Mouse (Mus musculus) kidney, adult 8-10 months (tissue): ENCODE data around the gene Arhgef15.

Source experiments
- DNase-seq, 2 experiments: peaks; one replicate each; pipeline ENCODE4 v3.0.0; 2022

Gene Arhgef15

GRCm38 (mm10) chr11:68911531-68912177 is 45.6 kb downstream of the Arhgef15 start:
- DNase-seq, result peak in 1 of 2 experiments; percentile 31

DNA sequence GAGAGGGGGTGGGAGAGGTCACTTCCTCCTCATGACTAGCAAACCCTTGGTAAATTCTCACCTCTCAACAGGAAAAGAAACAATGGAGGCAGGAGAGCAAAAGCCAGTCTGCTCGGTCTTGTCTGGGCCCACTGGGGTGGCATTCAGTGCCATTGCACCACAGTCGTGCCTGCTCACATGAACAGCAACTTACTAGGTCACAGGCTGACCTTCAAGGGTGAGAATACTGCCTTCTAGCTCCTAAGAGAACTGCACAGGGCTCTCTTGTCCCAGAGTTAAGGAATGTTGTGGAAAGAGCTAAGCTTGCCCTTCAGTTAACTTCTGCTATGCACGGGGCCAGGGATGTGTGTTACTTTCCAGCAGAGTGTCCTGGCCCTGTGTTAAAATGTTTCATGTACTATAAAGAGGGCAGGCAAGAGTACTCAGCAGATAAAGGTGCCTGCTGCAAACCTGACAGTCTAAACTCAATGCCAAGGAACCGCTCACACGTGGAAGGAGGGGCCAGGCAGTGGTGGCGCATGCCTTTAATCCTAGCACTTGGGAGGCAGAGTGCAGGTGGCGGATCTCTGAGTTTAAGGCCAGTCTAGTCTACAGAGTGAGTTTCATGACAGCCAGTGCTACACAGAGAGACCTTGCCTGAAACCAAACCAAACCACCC is 48.3 kb downstream of the Arhgef15 start:
- DNase-seq, result peak in 1 of 2 experiments; percentile 21

DNA sequence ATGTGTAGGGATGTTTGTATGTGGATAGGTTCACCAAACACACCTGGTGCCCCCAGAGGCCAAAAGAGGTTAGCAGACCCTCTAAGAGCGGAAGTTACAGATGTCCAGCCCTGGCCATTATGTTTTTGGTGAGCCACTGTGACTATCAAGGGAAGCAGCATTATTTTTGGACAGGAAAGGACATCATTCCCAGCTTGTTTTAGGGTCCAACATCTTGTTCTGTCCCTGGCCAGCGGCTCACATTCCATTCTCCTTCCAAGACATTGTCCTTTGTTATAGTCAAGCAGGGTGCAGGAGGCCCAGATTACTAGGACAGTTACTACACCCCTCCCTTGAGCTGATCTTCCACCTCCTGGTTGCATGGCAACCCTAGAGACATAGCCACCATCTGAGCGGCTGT is 50.0 kb downstream of the Arhgef15 start:
- no peak for DNase-seq

DNA sequence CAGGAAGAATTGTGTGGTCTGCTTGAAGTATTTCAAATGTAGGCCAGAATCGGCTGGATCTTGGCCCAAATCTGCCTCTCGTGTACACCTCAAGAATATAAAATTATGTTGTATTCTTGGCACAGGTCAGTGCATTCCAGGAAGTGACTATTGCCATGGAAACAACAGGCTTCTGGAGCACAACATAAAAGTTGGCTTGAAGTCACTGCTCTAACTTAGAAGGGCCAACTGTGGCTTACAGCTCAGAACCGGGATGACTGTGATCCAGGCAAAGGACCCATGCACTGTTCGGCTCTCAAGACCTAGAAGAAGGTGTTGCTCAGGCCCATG is 50.9 kb downstream of the Arhgef15 start:
- DNase-seq, result no peak

- DNase-seq, result no peak
These were observed 51.4 kb downstream of the Arhgef15 start for GRCm38 (mm10) chr11:68905665-68906460.

DNA sequence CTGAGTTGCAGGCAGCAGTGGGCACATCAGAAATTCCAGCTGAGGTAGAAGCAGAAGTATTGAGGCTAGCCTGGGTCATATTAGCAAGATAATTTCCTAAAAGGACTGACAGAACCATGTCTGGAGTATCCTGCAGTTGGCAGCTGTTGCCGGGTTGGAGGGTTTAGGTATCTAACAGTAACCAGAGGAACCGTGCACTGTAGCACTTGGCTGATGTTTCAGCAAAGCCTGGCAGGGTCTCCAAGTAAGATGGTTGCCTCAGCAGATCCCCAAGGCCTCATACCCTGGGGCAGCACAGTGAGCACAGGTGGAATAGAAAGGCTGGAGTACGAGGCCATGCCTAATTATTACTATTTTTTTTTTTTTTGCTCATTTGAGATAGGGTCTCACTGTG is 52.1 kb downstream of the Arhgef15 start:
- DNase-seq, result no peak

DNA sequence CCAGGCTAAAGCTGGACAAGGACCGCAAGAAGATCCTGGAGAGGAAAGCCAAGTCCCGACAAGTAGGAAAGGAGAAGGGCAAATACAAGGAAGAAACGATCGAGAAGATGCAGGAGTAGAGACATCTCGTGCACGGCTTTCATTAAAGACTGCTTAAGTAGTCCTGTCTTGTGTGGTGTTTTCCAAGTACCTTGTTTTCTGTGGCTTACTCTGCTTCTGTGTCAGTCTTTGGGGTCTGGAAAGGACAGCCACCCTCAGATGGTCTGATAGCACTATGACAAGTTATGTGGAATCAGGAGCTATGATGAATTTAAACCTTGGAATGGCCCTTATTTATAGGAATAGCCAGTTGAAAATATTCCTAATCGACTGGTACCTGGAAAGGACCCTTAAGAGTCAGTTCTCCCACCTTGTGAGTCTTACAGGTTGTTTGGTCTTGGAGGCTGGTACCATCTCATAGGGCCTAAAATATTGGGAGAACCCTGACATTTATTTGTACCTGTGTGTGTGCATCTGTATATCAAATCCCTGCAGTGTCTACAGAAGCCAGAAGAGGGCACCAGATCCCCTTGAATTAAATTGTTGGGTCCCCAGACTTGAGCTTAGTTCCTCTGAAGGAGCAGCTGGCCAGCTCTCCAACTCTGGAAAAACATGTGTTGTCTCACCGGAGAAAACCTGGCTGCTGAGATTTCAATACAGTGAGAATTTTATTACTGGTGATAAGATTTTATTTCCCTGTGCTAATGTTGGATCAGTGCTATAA is 52.7 kb downstream of the Arhgef15 start:
- DNase-seq, result peak; percentile 79 to 91

DNA sequence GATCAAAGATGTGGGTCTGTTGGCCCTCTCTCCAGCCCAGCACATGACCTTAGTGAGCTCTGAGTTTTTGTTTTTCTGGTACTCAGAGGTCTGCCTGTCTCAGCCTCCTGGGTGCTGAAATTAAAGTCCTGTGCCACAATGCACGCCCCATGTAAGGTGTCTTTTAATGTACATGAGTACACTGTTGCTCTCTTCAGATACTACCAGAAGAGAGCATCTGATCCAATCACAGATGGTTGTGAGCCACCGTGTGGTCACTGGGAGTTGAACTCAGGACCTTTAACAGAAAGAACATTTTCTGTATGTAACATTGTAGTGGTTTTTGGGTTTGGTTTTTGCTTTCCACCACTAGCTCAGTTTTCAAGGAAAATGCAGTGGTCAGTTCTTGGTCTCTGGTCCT is 53.5 kb downstream of the Arhgef15 start:
- no peak for DNase-seq

DNA sequence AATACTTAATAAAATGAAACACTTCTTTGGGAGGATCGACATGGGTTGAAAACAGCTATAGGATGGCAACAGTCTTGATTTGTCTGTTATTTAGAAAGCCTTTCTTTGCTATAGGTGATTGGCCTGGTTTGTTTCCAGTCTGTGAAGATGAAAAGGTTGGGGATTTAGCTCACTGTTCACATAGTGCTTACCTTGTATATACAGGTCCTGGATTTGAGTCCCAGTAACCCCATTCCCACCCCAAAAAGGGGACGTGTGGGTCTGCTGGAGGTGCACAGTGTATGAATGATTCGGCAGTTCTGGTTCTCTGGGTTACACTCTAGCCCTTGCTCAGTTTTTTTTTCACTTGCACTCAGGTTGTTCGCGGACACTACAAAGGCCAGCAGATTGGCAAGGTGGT is 54.5 kb downstream of the Arhgef15 start:
- no peak for DNase-seq

GRCm38 (mm10) chr11:68902367-68902766 is 54.9 kb downstream of the Arhgef15 start:
- DNase-seq, result no peak

DNA sequence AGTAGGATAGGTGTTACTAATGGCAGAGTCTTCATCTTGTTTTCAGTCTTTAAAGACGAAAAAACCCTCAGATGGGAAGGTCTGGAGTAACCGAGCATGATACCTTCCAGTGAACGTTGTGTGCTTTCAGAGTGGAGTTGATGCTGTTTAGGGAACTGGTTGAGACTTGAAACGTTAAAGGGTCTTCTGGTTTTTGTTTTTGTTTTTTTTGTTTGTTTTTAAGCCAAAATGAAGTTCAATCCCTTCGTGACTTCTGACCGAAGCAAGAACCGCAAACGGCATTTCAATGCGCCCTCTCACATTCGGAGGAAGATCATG is 55.3 kb downstream of the Arhgef15 start:
- DNase-seq, result no peak

DNA sequence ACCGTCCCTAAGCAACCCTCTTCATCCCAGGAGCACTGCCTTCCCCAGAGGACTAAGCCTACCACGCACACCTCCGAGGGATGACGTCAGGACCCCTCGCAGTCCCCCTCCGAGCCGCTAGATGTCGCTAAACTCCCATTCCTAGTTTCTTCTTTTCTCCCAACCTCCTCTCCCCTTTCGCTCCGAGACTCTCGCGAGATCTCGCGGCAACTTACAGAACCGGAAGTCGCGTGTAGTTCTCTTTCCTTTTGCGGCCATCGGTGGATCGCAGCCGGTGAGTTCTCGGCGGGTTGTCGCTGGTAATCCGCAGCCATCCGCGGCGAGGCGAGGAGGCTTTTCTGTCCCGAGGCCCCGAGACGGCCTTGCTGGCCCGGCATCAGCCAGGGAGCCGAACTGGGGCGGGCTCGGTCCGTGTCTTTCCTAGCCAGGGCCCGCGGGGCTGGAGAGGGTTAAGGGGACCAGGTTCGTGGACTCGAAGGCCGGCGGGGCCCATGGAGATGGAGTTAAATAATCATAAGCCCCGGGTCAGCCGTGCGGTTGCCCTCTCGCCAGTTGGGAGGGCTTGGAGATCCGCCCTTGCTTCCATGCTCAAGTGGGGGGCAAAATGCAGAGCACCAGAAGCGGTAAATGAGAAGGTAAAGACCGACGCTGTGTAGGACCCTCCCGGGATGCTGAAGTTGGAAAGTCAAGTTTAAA is 55.8 kb downstream of the Arhgef15 start, which contains the start of gene Rpl26:
Rpl26 (plus strand) TSS at position 233 of the 696 bp plus-strand sequence.
- peak; percentile 97 to 100 for DNase-seq

- DNase-seq, result peak in 1 of 2 experiments; percentile 30
These were observed 56.5 kb downstream of the Arhgef15 start for GRCm38 (mm10) chr11:68900519-68901350.

GRCm38 (mm10) chr11:68899815-68900214 is 57.5 kb downstream of the Arhgef15 start:
- DNase-seq, result no peak

- DNase-seq, result no peak
These were observed 58.5 kb downstream of the Arhgef15 start for GRCm38 (mm10) chr11:68898790-68899189.

- no peak for DNase-seq
These were observed 59.4 kb downstream of the Arhgef15 start for GRCm38 (mm10) chr11:68897838-68898237.

DNA sequence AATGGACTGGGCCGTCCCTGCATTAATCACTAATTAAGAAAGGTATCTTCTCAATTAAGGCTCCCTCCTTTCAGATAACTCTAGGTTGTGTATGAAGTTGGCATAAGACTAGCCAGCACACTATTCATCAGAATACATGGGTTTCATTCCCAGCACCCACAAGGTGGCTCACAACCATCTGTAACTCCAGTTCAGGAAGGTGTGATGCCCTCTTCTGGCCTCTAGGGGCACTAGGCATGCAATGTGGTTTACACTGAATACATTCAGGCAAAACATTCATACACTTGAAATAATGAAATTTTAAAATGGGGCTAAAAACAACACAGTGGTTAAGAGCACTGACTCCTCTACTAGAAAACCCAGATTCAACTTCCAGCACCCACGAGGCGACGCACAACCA is 60.2 kb downstream of the Arhgef15 start:
- peak; percentile 39 to 52 for DNase-seq

DNA sequence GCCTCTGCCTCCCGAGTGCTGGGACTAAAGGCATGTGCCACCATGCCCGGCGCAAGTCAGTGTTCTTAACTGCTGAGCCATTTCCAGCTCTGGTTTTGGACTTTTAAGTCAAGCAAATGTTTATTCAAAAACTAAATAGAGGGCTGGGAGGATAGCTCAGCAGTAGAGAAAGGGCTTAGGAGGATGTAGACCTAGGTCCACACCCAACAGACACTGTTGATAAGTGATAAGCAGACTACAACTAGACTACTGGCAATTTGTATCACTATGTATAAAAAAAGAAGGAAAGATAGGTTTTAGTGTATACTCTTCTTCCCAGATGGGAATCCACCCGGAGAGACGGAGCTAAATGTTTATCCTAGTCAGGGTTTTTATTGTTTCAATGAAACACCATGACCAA is 61.0 kb downstream of the Arhgef15 start:
- DNase-seq, result no peak

GRCm38 (mm10) chr11:68893911-68894464 is 63.3 kb downstream of the Arhgef15 start:
- no peak for DNase-seq
